Mouse (Mus musculus) midbrain, embryonic 11.5 days (tissue): ENCODE data around the gene Sipa1. TPM values are rescaled to one million over a fixed set of nuclear protein-coding genes. Genes with fewer than 3 reads are reported as not detected.
A peak's percentile ranks its signal among the peaks of the same experiment; 100 is the strongest.

ENCODE experiments used
- ATAC-seq: fragments of 200-750 bp; cut with Nextera tagmentation; 2 replicates; pipeline ENCODE4 v1.8.0; 2017; ENCODE audit warnings: moderate TSS enrichment, moderate library complexity; ENCODE audit not compliant: low FRiP score
- DNase-seq: peaks from one replicate; pipeline ENCODE4 v3.0.0; 2015; ENCODE audit warnings: low spot score; ENCODE audit errors: missing footprints
- H3K27ac ChIP-seq: fragments of 300-500 bp; sonication (generic); 2 replicates; pipeline ENCODE4 v1.5.1; 2014; ENCODE audit warnings: low read depth, low read length
- H3K27me3 ChIP-seq: fragments of 300-500 bp; sonication (generic); 2 replicates; pipeline ENCODE4 v1.6.1; 2014; ENCODE audit warnings: mild to moderate bottlenecking, low read length, moderate library complexity, mixed read lengths; ENCODE audit not compliant: control insufficient read depth, insufficient read depth
- H3K36me3 ChIP-seq: fragments of 300-500 bp; sonication (generic); 2 replicates; pipeline ENCODE4 v1.6.1; 2014; ENCODE audit warnings: mild to moderate bottlenecking, low read length, moderate library complexity, mixed read lengths; ENCODE audit not compliant: control insufficient read depth, insufficient read depth
- H3K4me1 ChIP-seq: fragments of 300-500 bp; sonication (generic); 2 replicates; pipeline ENCODE4 v1.6.1; 2014; ENCODE audit warnings: low read length; ENCODE audit not compliant: control insufficient read depth, insufficient read depth
- H3K4me2 ChIP-seq: fragments of 300-500 bp; sonication (generic); 2 replicates; pipeline ENCODE4 v1.6.1; 2014; ENCODE audit warnings: mild to moderate bottlenecking, moderate library complexity
- H3K4me3 ChIP-seq: fragments of 300-500 bp; sonication (generic); 2 replicates; pipeline ENCODE4 v1.5.1; 2014; ENCODE audit warnings: low read depth, low read length
- H3K9ac ChIP-seq: fragments of 300-500 bp; sonication (generic); 2 replicates; pipeline ENCODE4 v1.6.1; 2014; ENCODE audit warnings: low read length
- H3K9me3 ChIP-seq: fragments of 300-500 bp; sonication (generic); 2 replicates; pipeline ENCODE4 v1.6.1; 2016; ENCODE audit warnings: low read length; ENCODE audit not compliant: control insufficient read depth
- WGBS: fragments of 180-500 bp; shearing (Covaris S2); extraction: QIAGEN DNeasy Blood & Tissue Kit; methylation state at CpG from one replicate; pipeline ENCODE4 v1.1.7; 2014; 5-methylcytosine and 5-hydroxymethylcytosine counted together
- polyA plus RNA-seq: library from polyadenylated mRNA; unstranded; fragments of >200 nt; fragmentation: Nextera tagmentation; extraction: Ambion mirVana; gene quantifications from 2 replicates; pipeline ENCODE4 v1.2.1, GENCODE M21; 2014

Sipa1 gene
- polyA plus RNA-seq = 8.8 and 10.9 TPM in 2 replicates

DNA sequence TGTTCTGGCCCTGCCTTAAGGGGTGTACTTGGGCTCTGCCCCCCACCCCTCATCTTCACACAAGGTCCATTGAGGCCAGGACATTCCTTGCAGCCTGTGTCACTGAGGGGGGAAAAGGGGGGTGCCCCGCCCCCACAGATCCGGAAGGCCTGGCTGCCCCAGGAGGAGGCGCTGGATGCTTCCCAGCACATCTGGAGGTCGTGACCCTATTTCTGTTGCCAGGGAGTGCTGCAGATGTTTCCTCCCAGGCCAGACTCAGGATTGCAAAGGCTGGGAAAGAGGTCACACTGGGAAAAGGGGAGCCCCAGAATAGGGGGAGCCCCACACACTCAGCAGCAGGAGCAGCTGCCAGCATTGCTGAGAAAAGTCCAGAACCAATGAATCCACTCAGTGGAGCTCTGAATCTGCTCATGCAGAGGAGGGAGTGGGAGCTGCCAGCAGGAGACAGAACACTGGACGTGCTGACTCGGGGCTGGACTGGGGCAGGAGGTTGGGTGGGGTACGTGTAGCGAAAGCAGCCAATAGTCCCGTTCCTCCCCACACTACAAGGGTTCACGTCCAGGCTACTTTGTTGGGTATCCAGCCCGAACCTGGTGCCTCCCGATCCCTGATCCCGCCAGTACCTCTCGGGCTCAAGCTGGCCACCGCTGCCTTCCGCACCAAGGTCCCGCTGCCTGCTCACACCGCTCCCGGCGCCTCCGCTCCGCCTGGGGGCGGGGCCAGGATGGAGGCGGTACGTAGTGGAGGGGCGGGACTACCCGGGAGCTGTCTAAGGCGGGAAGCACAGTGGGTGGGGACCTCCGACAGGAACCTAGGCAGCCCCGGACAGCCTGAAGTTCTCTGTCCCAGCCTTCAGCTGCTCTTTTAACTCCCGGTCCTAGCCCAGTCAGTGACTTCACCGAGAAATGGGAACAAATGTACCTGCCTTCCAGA is at the start of gene Sipa1:
Gene Sipa1 (minus strand): TSS at position 727 of the 933 bp plus-strand sequence.
- H3K27me3 ChIP-seq = no peaks in the 10 kb centered on the region
- ATAC-seq (peak; percentile 94), DNase-seq (peak; percentile 99)
- peaks cover 8% of the 10 kb centered on the region; the same call in 1 of the 2 replicates for H3K36me3 ChIP-seq
- H3K4me2 ChIP-seq = peak within 1 kb of the TSS; percentile 62
- H3K9ac ChIP-seq = peak within 1 kb of the TSS; percentile 68
- H3K9me3 ChIP-seq = no peaks in the 10 kb centered on the region
- H3K4me1 ChIP-seq = peaks cover 14% of the 10 kb centered on the region
- peak within 1 kb of the TSS; percentile 45 for H3K4me3 ChIP-seq
- peak within 1 kb of the TSS; percentile 4; the same call in 1 of the 2 replicates for H3K27ac ChIP-seq
- under 1% methylated on average over 32 of the region's 32 CpGs for WGBS

DNA sequence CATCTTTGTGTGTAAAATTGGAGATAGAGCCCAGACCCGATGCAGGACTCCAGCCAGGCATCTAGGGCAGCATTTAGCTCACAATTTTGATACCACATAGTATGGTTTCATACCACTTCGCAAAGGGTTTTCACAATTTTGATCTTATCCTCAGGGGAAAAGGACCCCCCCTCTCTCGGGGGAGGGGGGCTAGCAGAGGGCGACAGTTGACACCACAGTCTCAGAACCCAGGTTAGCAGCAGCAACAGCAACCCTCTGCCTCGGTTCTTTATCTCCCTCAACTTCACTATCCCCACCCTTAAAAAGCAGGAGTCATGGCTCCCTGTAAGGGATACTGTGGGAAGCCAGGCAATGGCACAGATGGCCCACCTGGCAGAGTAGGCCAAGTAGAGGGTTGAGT is 49.7 kb upstream of the Sipa1 start:
- peaks cover 6% of the 10 kb centered on the region; the same call in 1 of the 2 replicates for H3K36me3 ChIP-seq
- DNase-seq (no peak), ATAC-seq (no peak)
- no peak overlapping the region for H3K4me2 ChIP-seq
- peaks cover 19% of the 10 kb centered on the region for H3K4me1 ChIP-seq
- no peak overlapping the region for H3K9ac ChIP-seq
- WGBS = 79% methylated on average over 5 of the region's 5 CpGs
- no peak overlapping the region for H3K27ac ChIP-seq
- H3K27me3 ChIP-seq = no peaks in the 10 kb centered on the region
- H3K4me3 ChIP-seq = no peak overlapping the region
- H3K9me3 ChIP-seq = no peaks in the 10 kb centered on the region

DNA sequence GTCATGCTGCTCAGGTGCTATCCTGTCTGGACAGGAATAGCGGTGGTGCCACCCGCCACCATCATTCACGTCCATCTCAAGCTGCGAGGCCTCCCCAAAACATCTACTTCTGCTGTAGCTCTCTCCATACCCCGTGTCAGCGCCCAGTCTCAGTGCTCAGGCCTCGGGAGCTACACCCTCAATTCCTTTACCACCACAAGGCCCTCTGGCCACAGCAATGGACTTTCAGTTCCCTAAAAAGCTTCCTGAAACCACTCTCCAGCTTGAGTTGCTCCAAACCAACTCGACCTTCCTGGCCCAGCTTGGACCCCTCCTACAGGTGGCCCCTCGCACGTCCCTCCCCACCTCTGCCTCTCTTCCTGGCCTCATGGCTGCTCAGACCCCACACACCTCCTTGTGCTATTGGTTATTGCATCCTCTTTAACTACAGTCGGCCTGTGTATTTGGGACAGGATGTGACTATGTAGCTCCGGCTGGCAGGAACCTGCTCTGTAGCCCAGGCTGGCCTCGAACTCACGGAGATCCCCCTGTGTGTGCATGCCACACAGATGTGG is 48.5 kb upstream of the Sipa1 start:
- H3K27me3 ChIP-seq = no peaks in the 10 kb centered on the region
- H3K9ac ChIP-seq = no peak overlapping the region
- WGBS = 92% methylated on average over 14 of the region's 14 CpGs
- no peak overlapping the region for H3K4me2 ChIP-seq
- no peak overlapping the region for H3K4me3 ChIP-seq
- ATAC-seq (no peak), DNase-seq (no peak)
- H3K9me3 ChIP-seq = no peaks in the 10 kb centered on the region
- H3K36me3 ChIP-seq = peaks cover 12% of the 10 kb centered on the region
- no peak overlapping the region for H3K27ac ChIP-seq
- H3K4me1 ChIP-seq = peaks cover 17% of the 10 kb centered on the region

DNA sequence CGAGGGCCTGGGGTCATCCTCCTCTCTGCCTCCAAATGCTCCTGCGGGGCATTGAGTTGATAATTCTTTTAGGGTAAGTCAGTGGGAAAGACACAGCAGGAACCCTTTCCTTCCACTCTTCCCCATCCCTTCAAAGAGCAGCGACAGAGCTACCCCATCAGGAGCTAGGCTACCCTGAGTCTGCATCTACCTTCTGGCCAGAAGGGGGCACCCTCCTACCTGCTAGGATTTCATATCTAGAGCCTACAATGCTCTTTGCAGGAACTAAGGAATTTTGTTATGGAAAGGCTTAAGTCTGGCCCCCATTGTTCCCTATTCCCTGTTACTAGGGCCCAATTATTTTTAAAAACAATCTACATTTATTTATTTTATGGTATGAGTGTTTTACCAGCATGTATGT is 47.7 kb upstream of the Sipa1 start:
- H3K36me3 ChIP-seq = peaks cover 12% of the 10 kb centered on the region
- H3K4me3 ChIP-seq = no peak overlapping the region
- 8% methylated on average over 3 of the region's 3 CpGs for WGBS
- ATAC-seq (no peak), DNase-seq (peak; percentile 91)
- no peaks in the 10 kb centered on the region for H3K9me3 ChIP-seq
- no peak overlapping the region for H3K9ac ChIP-seq
- H3K27me3 ChIP-seq = no peaks in the 10 kb centered on the region
- peaks cover 10% of the 10 kb centered on the region for H3K4me1 ChIP-seq
- no peak overlapping the region for H3K4me2 ChIP-seq
- no peak overlapping the region for H3K27ac ChIP-seq

DNA sequence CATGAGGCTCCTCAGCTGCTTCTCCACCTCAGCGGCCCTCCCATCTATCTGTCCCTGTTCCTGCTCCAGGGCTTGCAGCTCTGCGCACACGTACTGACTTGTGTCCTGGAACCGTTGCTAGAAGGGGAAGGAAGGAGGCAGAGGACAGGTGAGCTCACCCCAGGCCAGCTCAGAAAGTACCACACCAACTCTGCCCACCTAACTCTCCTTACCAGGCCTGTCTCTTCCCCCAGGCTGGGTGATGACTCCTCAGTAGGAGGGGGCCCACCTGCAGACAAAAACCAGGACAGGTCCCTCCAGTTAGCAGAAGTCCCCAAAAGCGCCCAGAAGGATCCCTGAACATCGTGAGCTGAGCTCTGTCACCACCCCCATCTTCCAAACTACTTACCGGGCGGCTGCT is 47.1 kb upstream of the Sipa1 start:
- WGBS = 75% methylated on average over 8 of the region's 8 CpGs
- peaks cover 12% of the 10 kb centered on the region for H3K36me3 ChIP-seq
- no peak for ATAC-seq

DNA sequence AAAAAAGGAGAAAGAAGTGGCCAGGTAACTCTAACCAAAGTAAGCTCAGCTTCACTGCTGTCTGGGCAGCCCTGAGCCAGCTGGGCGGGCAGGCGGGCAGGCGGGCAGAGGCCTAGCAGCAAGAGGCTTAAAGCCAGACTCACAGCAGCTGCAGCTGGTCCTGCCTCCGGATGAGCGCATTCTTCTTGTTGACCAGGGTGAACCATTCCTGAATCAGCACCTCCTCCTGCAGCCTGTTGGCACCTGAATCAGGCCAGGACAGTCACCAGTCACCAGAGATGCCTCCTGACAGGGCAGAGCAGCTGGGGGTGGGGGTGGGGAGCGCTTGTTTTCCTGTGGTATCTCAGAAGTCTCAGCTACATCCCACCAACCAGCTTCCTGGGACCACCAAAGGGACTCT is 46.6 kb upstream of the Sipa1 start:
- Histone ChIP-seq H3K36me3 (peaks cover 12% of the 10 kb centered on the region), H3K4me3 (no peak overlapping the region), H3K27ac (no peak overlapping the region), H3K27me3 (no peaks in the 10 kb centered on the region), H3K9ac (no peak overlapping the region), H3K4me2 (no peak overlapping the region), H3K4me1 (no peaks in the 10 kb centered on the region), H3K9me3 (no peaks in the 10 kb centered on the region)
- whole genome bisulfite sequencing = 88% methylated on average over 6 of the region's 6 CpGs
- no peak for DNase-seq
- no peak for ATAC-seq

More for the DNA sequence above, 47.1 kb upstream of the Sipa1 start:
- Histone ChIP-seq H3K9ac (no peak overlapping the region), H3K9me3 (no peaks in the 10 kb centered on the region), H3K4me2 (no peak overlapping the region), H3K27ac (no peak overlapping the region), H3K27me3 (no peaks in the 10 kb centered on the region), H3K4me1 (peaks cover 4% of the 10 kb centered on the region), H3K4me3 (no peak overlapping the region)
- DNase-seq = no peak

DNA sequence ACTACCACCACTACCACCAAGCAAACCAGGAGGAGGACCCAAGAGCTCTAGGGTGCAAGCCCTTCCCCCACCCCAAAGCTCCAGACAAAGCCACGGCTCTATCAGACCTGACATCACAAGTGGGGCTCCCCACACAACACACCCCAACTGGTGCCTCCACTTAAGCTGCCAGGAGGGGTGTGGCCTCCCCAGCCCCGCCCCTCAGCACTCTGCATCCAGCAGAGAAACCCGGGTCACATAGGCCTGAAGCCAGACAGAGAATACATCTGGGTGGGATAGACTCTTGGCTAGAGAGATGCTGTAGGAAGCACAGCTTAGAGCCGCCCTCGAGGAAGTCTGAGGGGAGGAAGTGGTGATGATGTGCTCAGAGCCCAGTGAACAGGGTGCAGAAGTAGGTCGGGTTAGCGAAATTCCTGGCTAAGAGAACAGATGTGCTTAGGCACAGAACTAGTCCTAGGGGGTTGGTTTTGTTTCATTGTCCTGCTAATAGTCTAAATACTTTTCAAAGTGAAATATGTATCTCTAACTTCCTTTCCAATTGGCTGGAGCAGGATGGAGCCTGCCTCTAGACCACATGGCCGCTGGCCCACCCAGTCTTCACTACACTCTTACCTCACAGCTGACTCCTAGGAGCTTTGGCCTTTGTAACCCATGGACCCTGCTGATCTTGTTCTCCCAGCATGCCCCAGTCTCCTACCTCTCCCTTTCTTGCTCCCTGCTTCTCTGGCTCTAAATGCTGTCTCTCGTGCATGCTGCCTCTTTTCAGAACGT is 41.5 kb upstream of the Sipa1 start:
- Histone ChIP-seq H3K4me3 (no peak overlapping the region), H3K9ac (no peak overlapping the region), H3K27me3 (no peaks in the 10 kb centered on the region), H3K9me3 (no peaks in the 10 kb centered on the region), H3K4me2 (no peak overlapping the region), H3K36me3 (peaks cover 24% of the 10 kb centered on the region), H3K27ac (no peak overlapping the region), H3K4me1 (no peaks in the 10 kb centered on the region; the same call in 1 of the 2 replicates)
- 45% methylated on average over 10 of the region's 10 CpGs for WGBS
- DNase-seq (no peak), ATAC-seq (no peak)

DNA sequence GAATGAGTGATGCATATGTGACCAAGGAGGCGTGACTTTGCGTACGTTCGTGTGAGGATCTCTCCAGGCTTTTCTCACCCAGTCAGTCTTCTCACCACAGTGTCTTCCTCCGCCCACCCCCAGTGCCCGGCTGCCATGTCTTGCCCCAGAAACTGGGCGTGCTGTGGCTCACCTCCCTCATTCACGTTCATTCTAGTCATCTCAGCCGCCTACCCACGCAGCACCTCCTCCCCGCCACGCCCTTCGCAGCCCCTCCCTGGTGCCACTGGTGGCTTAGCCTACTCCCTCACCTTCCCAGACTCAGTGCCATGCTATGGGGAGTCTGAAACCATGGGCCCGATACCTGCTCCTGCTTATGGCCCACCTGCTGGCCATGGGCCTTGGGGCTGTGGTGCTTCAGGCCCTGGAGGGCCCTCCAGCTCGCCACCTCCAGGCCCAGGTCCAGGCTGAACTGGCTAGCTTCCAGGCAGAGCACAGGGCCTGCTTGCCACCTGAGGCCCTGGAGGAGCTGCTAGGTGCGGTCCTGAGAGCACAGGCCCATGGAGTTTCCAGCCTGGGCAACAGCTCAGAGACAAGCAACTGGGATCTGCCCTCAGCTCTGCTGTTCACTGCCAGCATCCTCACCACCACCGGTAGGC is 40.8 kb upstream of the Sipa1 start, which contains the start of gene Kcnk7:
Gene Kcnk7 (plus strand): TSS at position 205 of the 638 bp plus-strand sequence.
- H3K36me3 ChIP-seq = peaks cover 24% of the 10 kb centered on the region
- no peak for ATAC-seq
- no peak for DNase-seq
- H3K27ac ChIP-seq = no peak within 1 kb of the TSS
- no peaks in the 10 kb centered on the region for H3K27me3 ChIP-seq
- 77% methylated on average over 17 of the region's 17 CpGs for WGBS
- no peaks in the 10 kb centered on the region; the same call in 1 of the 2 replicates for H3K4me1 ChIP-seq
- H3K4me2 ChIP-seq = no peak within 1 kb of the TSS
- no peak within 1 kb of the TSS for H3K4me3 ChIP-seq
- H3K9ac ChIP-seq = no peak within 1 kb of the TSS; the same call in 1 of the 2 replicates
- no peaks in the 10 kb centered on the region for H3K9me3 ChIP-seq
